ENCODE assay signal across 20 mouse cellular contexts in the genomic region with DNA sequence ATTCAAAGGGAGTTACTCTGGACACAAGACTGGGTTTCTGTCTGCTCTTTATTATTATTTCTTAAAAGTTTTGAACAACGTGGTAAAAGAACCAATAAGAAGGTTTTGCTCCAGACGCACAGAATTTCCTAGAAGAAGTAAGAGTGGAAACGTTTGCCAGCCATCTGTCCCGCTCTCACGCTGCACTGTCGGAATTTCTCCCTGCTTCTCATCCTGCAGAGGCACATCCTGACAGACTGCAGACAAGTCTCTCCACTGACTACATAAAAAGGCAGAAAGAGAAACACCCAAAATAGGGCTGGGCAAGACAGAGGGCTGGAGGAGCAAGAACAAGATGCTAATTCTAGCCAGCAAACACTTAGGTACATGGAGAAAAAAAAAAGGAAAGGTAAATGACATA. TPM values are rescaled to one million over a fixed set of nuclear protein-coding genes. Genes with fewer than 3 reads are reported as not detected.
A peak's percentile ranks its signal among the peaks of the same experiment; 100 is the strongest.
DNase-seq lines count a peak whose midpoint lies in the region; ATAC-seq and TF ChIP-seq lines count a peak whose summit lies in the region.
"Had no signal": no experiment of that assay in that cellular context is flagged by ENCODE, and none has a peak within 500 bp of the region (broad histone marks: within the 10 kb centered on the region; RNA-seq: fewer than 3 reads in every experiment).

No protein-coding gene starts in this region.

- no peak for TF ChIP-seq CTCF in forebrain, postnatal 0 days (IDR thresholded peaks at IDR 0.05; ENCODE audit: low read depth)
- TF ChIP-seq CTCF in heart, postnatal 0 days (IDR thresholded peaks at IDR 0.05; ENCODE audit: low read depth) = no peak

- intact Hi-C loops in heart, postnatal 36 days (cut with DNase I) = no loop called here

- WGBS in forebrain, postnatal 0 days = 57% methylated on average over 6 of the region's 6 CpGs
- WGBS in forebrain, embryonic 15.5 days = 69% methylated on average over 6 of the region's 6 CpGs
- WGBS in heart, postnatal 0 days = 18% methylated on average over 6 of the region's 6 CpGs

- no peak for TF ChIP-seq EP300 in heart, postnatal 0 days (IDR thresholded peaks at IDR 0.05; ENCODE audit: low read depth)

- peak; percentile 27; the same call in 1 of the 2 replicates for ATAC-seq in forebrain, postnatal 0 days
- no peak for ATAC-seq in forebrain, embryonic 15.5 days (replicated peaks)
- no peak for ATAC-seq in heart, postnatal 0 days (ENCODE audit: insufficient read depth, low read depth)
- ATAC-seq: liver, embryonic 12.5 days had no signal

- H3K9ac ChIP-seq in forebrain, postnatal 0 days = no peak overlapping the region
- no peak overlapping the region for H3K9ac ChIP-seq in forebrain, embryonic 15.5 days (replicated peaks)
- no peak overlapping the region for H3K9ac ChIP-seq in heart, postnatal 0 days (replicated peaks; ENCODE audit: low read depth, low read length)
- H3K9ac ChIP-seq: kidney, embryonic 15.5 days; liver, embryonic 12.5 days; lung, embryonic 15.5 days; neural tube, embryonic 15.5 days had no signal

- no peaks in the 10 kb centered on the region for H3K4me1 ChIP-seq in forebrain, postnatal 0 days (ENCODE audit: insufficient read depth)
- H3K4me1 ChIP-seq in forebrain, embryonic 15.5 days = no peaks in the 10 kb centered on the region
- H3K4me1 ChIP-seq in heart, postnatal 0 days (ENCODE audit: control insufficient read depth, insufficient read depth) = peaks cover 5% of the 10 kb centered on the region; the same call in 1 of the 2 replicates
- H3K4me1 ChIP-seq: kidney, embryonic 15.5 days; liver, embryonic 12.5 days; lung, embryonic 15.5 days; neural tube, embryonic 15.5 days had no signal

- no peak overlapping the region for H3K4me2 ChIP-seq in forebrain, postnatal 0 days (ENCODE audit: low read depth)
- no peak overlapping the region for H3K4me2 ChIP-seq in forebrain, embryonic 15.5 days (replicated peaks)
- peak overlapping the region; percentile 21; the same call in 1 of the 2 replicates for H3K4me2 ChIP-seq in heart, postnatal 0 days (ENCODE audit: low read depth, low read length)
- H3K4me2 ChIP-seq: kidney, embryonic 15.5 days; liver, embryonic 12.5 days; lung, embryonic 15.5 days; neural tube, embryonic 15.5 days had no signal

- H3K36me3 ChIP-seq in forebrain, postnatal 0 days (ENCODE audit: insufficient read depth) = no peaks in the 10 kb centered on the region
- H3K36me3 ChIP-seq in forebrain, embryonic 15.5 days = no peaks in the 10 kb centered on the region
- no peaks in the 10 kb centered on the region for H3K36me3 ChIP-seq in heart, postnatal 0 days (replicated peaks; ENCODE audit: control insufficient read depth, insufficient read depth, low read length)
- H3K36me3 ChIP-seq: kidney, embryonic 15.5 days; liver, embryonic 12.5 days; lung, embryonic 15.5 days; neural tube, embryonic 15.5 days had no signal

- DNase-seq in forebrain, postnatal 0 days = peak; percentile 31
- DNase-seq in heart, postnatal 0 days (ENCODE audit: low spot score) = no peak
- no peak for DNase-seq in heart, postnatal 36 days
- peak; percentile 43 for DNase-seq in right cerebral cortex, adult 18-20 months
- no peak for DNase-seq in right cerebral cortex, postnatal 4 days
- peak; percentile 29 to 37 for DNase-seq in layer of hippocampus, postnatal 36 days
- DNase-seq in lung, postnatal 25 days (ENCODE audit: low spot score) = no peak
- DNase-seq: cerebellum, adult 11 months; cerebellum, postnatal 25 days; gastrocnemius, postnatal 10 days; midbrain, embryonic 14.5 days; spleen, adult 18-20 months; thymus, adult 2 months had no signal

- no peak overlapping the region for H3K27ac ChIP-seq in forebrain, postnatal 0 days (ENCODE audit: low read depth, low read length)
- no peak overlapping the region for H3K27ac ChIP-seq in forebrain, embryonic 15.5 days (replicated peaks)
- no peak overlapping the region for H3K27ac ChIP-seq in heart, postnatal 0 days (ENCODE audit: low read depth)
- H3K27ac ChIP-seq: kidney, embryonic 15.5 days; layer of hippocampus, adult 2 months; liver, embryonic 12.5 days; lung, embryonic 15.5 days; neural tube, embryonic 15.5 days had no signal

- H3K27me3 ChIP-seq in forebrain, postnatal 0 days (ENCODE audit: insufficient read depth, low read length) = no peaks in the 10 kb centered on the region
- no peaks in the 10 kb centered on the region for H3K27me3 ChIP-seq in forebrain, embryonic 15.5 days
- no peaks in the 10 kb centered on the region for H3K27me3 ChIP-seq in heart, postnatal 0 days (ENCODE audit: control insufficient read depth, insufficient read depth, low read length)
- H3K27me3 ChIP-seq: kidney, embryonic 15.5 days; liver, embryonic 12.5 days; lung, embryonic 15.5 days; neural tube, embryonic 15.5 days had no signal

- no peak overlapping the region for H3K4me3 ChIP-seq in forebrain, postnatal 0 days (ENCODE audit: low read depth, low read length)
- H3K4me3 ChIP-seq in forebrain, embryonic 15.5 days = no peak overlapping the region
- H3K4me3 ChIP-seq in heart, postnatal 0 days (ENCODE audit: low read depth, low read length) = no peak overlapping the region
- H3K4me3 ChIP-seq: kidney, embryonic 15.5 days; layer of hippocampus, adult 2 months; liver, embryonic 12.5 days; lung, embryonic 15.5 days; myocyte; neural tube, embryonic 15.5 days had no signal

- H3K9me3 ChIP-seq in forebrain, postnatal 0 days (ENCODE audit: low read length) = no peaks in the 10 kb centered on the region
- H3K9me3 ChIP-seq in forebrain, embryonic 15.5 days = no peaks in the 10 kb centered on the region
- no peaks in the 10 kb centered on the region for H3K9me3 ChIP-seq in heart, postnatal 0 days (replicated peaks; ENCODE audit: control insufficient read depth, low read length)
- H3K9me3 ChIP-seq: kidney, embryonic 15.5 days; liver, embryonic 12.5 days; lung, embryonic 15.5 days; neural tube, embryonic 15.5 days had no signal

RNA-seq across cellular contexts. Expression of gene Zfp770, which starts 48.2 kb away (rescaled TPM):
- 24.2 and 28.6 TPM in 2 replicates for total RNA-seq in forebrain, postnatal 0 days (2014; rRNA removed)
- 8.1 and 8.2 TPM in 2 replicates for polyA plus RNA-seq in forebrain, postnatal 0 days (2015; fragmentation: Nextera tagmentation; extraction: Ambion mirVana)
- 5.5 and 5.9 TPM in 2 replicates for polyA plus RNA-seq in forebrain, embryonic 15.5 days (2015; fragmentation: Nextera tagmentation; extraction: Ambion mirVana)
- total RNA-seq in heart, postnatal 0 days (2014; rRNA removed; ENCODE audit: low replicate concordance) = 6.7 and 7.3 TPM in 2 replicates
- polyA plus RNA-seq in heart, postnatal 0 days (2015; fragmentation: Nextera tagmentation; extraction: Ambion mirVana) = 2.9 and 3.3 TPM in 2 replicates
- total RNA-seq in heart, postnatal 36 days (2021) = 10 to 100 TPM; 14.6 to 16.3 TPM
- 10 to 100 TPM; 23.5 to 24.6 TPM for total RNA-seq in layer of hippocampus, postnatal 36 days (2021)

Comparison
In these comparisons a context has a peak if more than half of its experiments do, and no peak if none do; other contexts are left out.
1. DNase-seq: peak in forebrain, postnatal 0 days (single experiment), right cerebral cortex, adult 18-20 months (single experiment) and layer of hippocampus, postnatal 36 days (2 of 2); none in heart, postnatal 0 days (single experiment), heart, postnatal 36 days (0 of 2), right cerebral cortex, postnatal 4 days (single experiment) and lung, postnatal 25 days (single experiment).